Mouse (Mus musculus) embryonic facial prominence, embryonic 11.5 days (tissue): Measurements from ENCODE around the gene Gja8. TPM values are rescaled to one million over a fixed set of nuclear protein-coding genes. Genes with fewer than 3 reads are reported as not detected.

Experiments
- ATAC-seq: fragments of 200-750 bp; cut with Nextera tagmentation; replicated peaks from 2 replicates; pipeline ENCODE4 v1.8.0; 2017; ENCODE audit warnings: low read depth; ENCODE audit not compliant: insufficient number of reproducible peaks, low FRiP score, low TSS enrichment
- DNase-seq: peaks from one replicate; pipeline ENCODE4 v3.0.0-alpha.2; 2015; ENCODE audit warnings: low spot score
- H3K27ac ChIP-seq: fragments of 300-500 bp; sonication (generic); replicated peaks from 2 replicates; pipeline ENCODE4 v1.5.1; 2014; ENCODE audit warnings: mild to moderate bottlenecking, low read depth, low read length, control low read depth
- H3K27me3 ChIP-seq: fragments of 300-500 bp; sonication (generic); 2 replicates; pipeline ENCODE4 v1.6.1; 2014; ENCODE audit warnings: mild to moderate bottlenecking, low read length, moderate library complexity, mixed read lengths; ENCODE audit not compliant: control insufficient read depth, insufficient read depth
- H3K36me3 ChIP-seq: fragments of 300-500 bp; sonication (generic); replicated peaks from 2 replicates; pipeline ENCODE4 v1.6.1; 2014; ENCODE audit warnings: low read depth, mild to moderate bottlenecking, low read length, moderate library complexity, mixed read lengths; ENCODE audit not compliant: control insufficient read depth, insufficient read depth
- H3K4me1 ChIP-seq: fragments of 300-500 bp; sonication (generic); 2 replicates; pipeline ENCODE4 v1.6.1; 2014; ENCODE audit warnings: low read length, mixed read lengths; ENCODE audit not compliant: control insufficient read depth, insufficient read depth
- H3K4me2 ChIP-seq: fragments of 300-500 bp; sonication (generic); 2 replicates; pipeline ENCODE4 v1.6.1; 2014; ENCODE audit warnings: low read depth, mild to moderate bottlenecking, control low read depth, low read length, moderate library complexity
- H3K4me3 ChIP-seq: fragments of 300-500 bp; sonication (generic); 2 replicates; pipeline ENCODE4 v1.5.1; 2014; ENCODE audit warnings: low read depth, low read length, control low read depth
- H3K9ac ChIP-seq: fragments of 300-500 bp; sonication (generic); replicated peaks from 2 replicates; pipeline ENCODE4 v1.6.1; 2014; ENCODE audit warnings: mild to moderate bottlenecking, control low read depth, low read length
- H3K9me3 ChIP-seq: fragments of 300-500 bp; sonication (generic); replicated peaks from 2 replicates; pipeline ENCODE4 v1.6.1; 2016; ENCODE audit warnings: mild to moderate bottlenecking, low read length, inconsistent platforms, mixed read lengths; ENCODE audit not compliant: control insufficient read depth
- WGBS: fragments of 180-500 bp; shearing (Covaris S2); extraction: QIAGEN DNeasy Blood & Tissue Kit; methylation state at CpG from one replicate; pipeline ENCODE4 v1.1.7; 2014; 5-methylcytosine and 5-hydroxymethylcytosine counted together
- polyA plus RNA-seq: library from polyadenylated mRNA; unstranded; fragments of >200 nt; fragmentation: Nextera tagmentation; extraction: Ambion mirVana; gene quantifications from 2 replicates; pipeline ENCODE4 v1.2.1, GENCODE M21; 2014

Gja8 gene
- polyA plus RNA-seq, 1 experiment from 2014 or later = 0.49 TPM

- DNase-seq (no peak), ATAC-seq (peak; percentile 41; the same call in 1 of the 2 replicates)
- Histone ChIP-seq H3K4me1 (no peaks in the 10 kb centered on the region), H3K9ac (no peak overlapping the region), H3K27me3 (no peaks in the 10 kb centered on the region), H3K9me3 (no peaks in the 10 kb centered on the region), H3K4me2 (no peak overlapping the region), H3K4me3 (no peak overlapping the region), H3K36me3 (no peaks in the 10 kb centered on the region), H3K27ac (no peak overlapping the region)
- WGBS = 35% methylated on average over 5 of the region's 5 CpGs
These were observed 11.8 kb upstream of the Gja8 start for GRCm38 (mm10) chr3:96937606-96938005.

- 11% methylated on average over 6 of the region's 6 CpGs for WGBS
- DNase-seq (peak; percentile 87), ATAC-seq (no peak)
- Histone ChIP-seq H3K4me3 (no peak overlapping the region), H3K9ac (no peak overlapping the region), H3K36me3 (no peaks in the 10 kb centered on the region), H3K27me3 (no peaks in the 10 kb centered on the region), H3K4me2 (no peak overlapping the region), H3K27ac (no peak overlapping the region), H3K9me3 (no peaks in the 10 kb centered on the region), H3K4me1 (peaks cover 3% of the 10 kb centered on the region; the same call in 1 of the 2 replicates)
These were observed 10.4 kb upstream of the Gja8 start for GRCm38 (mm10) chr3:96936241-96936640.

- ATAC-seq (peak; percentile 68), DNase-seq (peak; percentile 64)
- no peaks in the 10 kb centered on the region for H3K9me3 ChIP-seq
- H3K4me1 ChIP-seq = peaks cover 3% of the 10 kb centered on the region; the same call in 1 of the 2 replicates
- H3K9ac ChIP-seq = no peak overlapping the region
- 31% methylated on average over 5 of the region's 5 CpGs for WGBS
- H3K27ac ChIP-seq = no peak overlapping the region
- no peak overlapping the region for H3K4me3 ChIP-seq
- no peaks in the 10 kb centered on the region for H3K27me3 ChIP-seq
- no peaks in the 10 kb centered on the region for H3K36me3 ChIP-seq
- no peak overlapping the region for H3K4me2 ChIP-seq
These were observed 5.5 kb upstream of the Gja8 start for GRCm38 (mm10) chr3:96931261-96931681.

- H3K9ac ChIP-seq = no peak overlapping the region
- H3K9me3 ChIP-seq = no peaks in the 10 kb centered on the region
- no peak overlapping the region for H3K4me2 ChIP-seq
- H3K36me3 ChIP-seq = no peaks in the 10 kb centered on the region
- H3K27ac ChIP-seq = no peak overlapping the region
- H3K4me1 ChIP-seq = no peaks in the 10 kb centered on the region
- no peak overlapping the region for H3K4me3 ChIP-seq
- WGBS = 85% methylated on average over 4 of the region's 4 CpGs
- DNase-seq = no peak
- H3K27me3 ChIP-seq = no peaks in the 10 kb centered on the region
- ATAC-seq = no peak
These were observed 1.2 kb downstream of the Gja8 start for GRCm38 (mm10) chr3:96924631-96925030.

GRCm38 (mm10) chr3:96920991-96921390 is 4.8 kb downstream of the Gja8 start:
- Histone ChIP-seq H3K27me3 (no peaks in the 10 kb centered on the region), H3K4me1 (no peaks in the 10 kb centered on the region), H3K36me3 (no peaks in the 10 kb centered on the region), H3K27ac (no peak overlapping the region), H3K9ac (no peak overlapping the region), H3K4me2 (no peak overlapping the region), H3K9me3 (no peaks in the 10 kb centered on the region), H3K4me3 (no peak overlapping the region)
- 67% methylated on average over 7 of the region's 7 CpGs for WGBS
- DNase-seq (no peak), ATAC-seq (no peak)

- no peak overlapping the region for H3K27ac ChIP-seq
These were observed 20.2 kb downstream of the Gja8 start for GRCm38 (mm10) chr3:96905592-96905991.

GRCm38 (mm10) chr3:96904851-96905541 is 20.8 kb downstream of the Gja8 start, which contains the start of gene Gpr89:
Gene Gpr89, minus strand, starts transcription at chr3:96905346.
- H3K27me3 ChIP-seq = no peaks in the 10 kb centered on the region
- no peak within 1 kb of the TSS for H3K27ac ChIP-seq
- peak within 1 kb of the TSS; percentile 81 for H3K4me2 ChIP-seq
- DNase-seq = peak; percentile 95
- H3K36me3 ChIP-seq = no peaks in the 10 kb centered on the region
- peak within 1 kb of the TSS; percentile 89 for H3K9ac ChIP-seq
- 0% methylated on average over 40 of the region's 40 CpGs for WGBS
- H3K4me1 ChIP-seq = no peaks in the 10 kb centered on the region
- peak within 1 kb of the TSS; percentile 99 for H3K4me3 ChIP-seq
- ATAC-seq = peak; percentile 94
- no peaks in the 10 kb centered on the region for H3K9me3 ChIP-seq

More at GRCm38 (mm10) chr3:96905592-96905991, 20.2 kb downstream of the Gja8 start:
- Histone ChIP-seq H3K36me3 (no peaks in the 10 kb centered on the region), H3K4me3 (peak overlapping the region; percentile 99), H3K9ac (peak overlapping the region; percentile 89; the same call in 1 of the 2 replicates), H3K9me3 (no peaks in the 10 kb centered on the region), H3K27me3 (no peaks in the 10 kb centered on the region), H3K4me2 (peak overlapping the region; percentile 81), H3K4me1 (no peaks in the 10 kb centered on the region)
- ATAC-seq = no peak
- WGBS = 49% methylated on average over 9 of the region's 9 CpGs
- peak; percentile 4 for DNase-seq

GRCm38 (mm10) chr3:96904393-96904792 is 21.4 kb downstream of the Gja8 start, which contains the start of gene Gja5:
Gene Gja5, plus strand, starts transcription at chr3:96904693.
- DNase-seq (no peak), ATAC-seq (no peak)
- no peaks in the 10 kb centered on the region for H3K9me3 ChIP-seq
- no peaks in the 10 kb centered on the region for H3K4me1 ChIP-seq
- peak within 1 kb of the TSS; percentile 81 for H3K4me2 ChIP-seq
- no peaks in the 10 kb centered on the region for H3K36me3 ChIP-seq
- H3K27me3 ChIP-seq = no peaks in the 10 kb centered on the region
- H3K4me3 ChIP-seq = peak within 1 kb of the TSS; percentile 99
- 14% methylated on average over 14 of the region's 14 CpGs for WGBS
- H3K9ac ChIP-seq = peak within 1 kb of the TSS; percentile 89
- H3K27ac ChIP-seq = no peak within 1 kb of the TSS
